Mouse (Mus musculus) kidney, adult 11 months (tissue): ENCODE data around the gene Cacna1g.

Experiments used
- DNase-seq: peaks from one replicate; pipeline ENCODE4 v3.0.0; 2022

The Cacna1g gene

DNA sequence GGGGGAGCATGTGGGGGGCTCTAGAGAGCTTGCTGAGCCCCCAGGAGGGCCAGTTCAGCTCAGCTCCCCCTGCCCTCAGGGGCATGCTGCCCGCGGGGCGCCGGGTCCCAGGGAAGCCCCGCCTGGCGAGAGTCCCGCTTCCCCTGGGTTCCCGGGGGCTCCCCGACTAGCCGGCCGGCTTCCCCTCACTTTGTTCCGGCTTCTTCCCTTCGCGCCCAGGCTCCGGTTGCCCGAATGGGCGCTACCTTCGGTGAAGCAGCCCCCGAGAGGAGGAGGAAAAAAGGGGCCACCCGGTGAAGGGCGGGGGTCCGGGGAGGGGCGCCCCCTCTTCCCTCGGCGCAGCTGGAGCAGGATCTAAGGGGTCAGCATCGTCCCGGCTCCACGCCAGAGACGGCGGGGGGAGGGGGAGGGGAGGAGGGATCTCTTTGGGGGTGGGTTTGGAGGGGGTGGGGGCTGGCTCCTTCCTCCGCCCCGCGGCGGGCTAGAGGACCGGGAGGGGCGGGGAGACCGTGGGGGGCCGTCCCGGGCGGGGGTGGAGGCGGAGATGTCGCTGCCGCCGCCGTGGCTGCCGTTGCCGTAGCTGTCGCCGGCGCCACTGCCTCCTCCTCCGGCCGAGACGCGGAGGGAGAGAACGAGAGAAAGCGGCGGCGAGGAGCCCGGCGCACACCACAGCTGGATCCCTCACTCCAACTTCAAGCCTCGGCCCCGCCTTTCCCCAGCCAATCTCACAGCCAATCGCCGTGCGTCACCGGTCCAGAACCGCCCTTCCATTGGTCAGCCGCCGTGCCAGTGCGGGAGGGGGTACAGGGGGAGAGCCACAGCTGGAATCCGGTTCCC is at the start of gene Cacna1g:
TSS of gene Cacna1g (minus strand) at position 492 of the 837 bp plus-strand sequence.
- DNase-seq = peak; percentile 82

DNA sequence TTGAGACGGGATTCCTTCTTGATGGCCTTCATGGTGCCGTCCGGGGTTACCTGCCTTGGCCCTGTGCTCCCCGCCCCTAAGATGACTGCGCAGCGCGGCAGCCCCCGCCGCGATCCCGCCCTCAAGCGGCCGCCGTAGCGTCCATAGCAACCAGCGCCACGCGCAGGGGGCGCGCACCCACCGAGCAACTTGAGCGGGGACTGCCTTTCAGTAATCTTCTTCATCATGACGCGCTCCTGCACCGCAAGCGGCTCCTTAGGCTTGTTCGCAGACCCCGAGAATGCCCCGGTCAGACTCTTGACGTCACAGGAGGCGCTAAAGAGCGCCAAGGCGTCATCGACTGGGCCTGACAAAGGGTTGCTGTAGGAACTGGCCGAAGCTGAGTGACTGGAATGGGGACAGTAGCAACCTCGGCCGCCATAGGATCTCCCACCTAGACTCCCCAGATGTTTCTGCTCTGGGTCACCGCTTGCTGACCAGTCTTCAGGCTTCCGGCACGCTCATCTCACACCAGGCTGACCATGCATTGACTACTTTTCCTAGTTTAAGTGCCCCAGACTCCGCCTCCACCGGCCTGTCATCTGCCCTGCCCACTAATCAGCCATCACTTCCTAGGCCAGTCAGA is 47.3 kb upstream of the Cacna1g start, which contains the start of gene Mycbpap:
TSS of gene Mycbpap (minus strand) at position 524 of the 625 bp plus-strand sequence.
- DNase-seq = peak; percentile 62

DNA sequence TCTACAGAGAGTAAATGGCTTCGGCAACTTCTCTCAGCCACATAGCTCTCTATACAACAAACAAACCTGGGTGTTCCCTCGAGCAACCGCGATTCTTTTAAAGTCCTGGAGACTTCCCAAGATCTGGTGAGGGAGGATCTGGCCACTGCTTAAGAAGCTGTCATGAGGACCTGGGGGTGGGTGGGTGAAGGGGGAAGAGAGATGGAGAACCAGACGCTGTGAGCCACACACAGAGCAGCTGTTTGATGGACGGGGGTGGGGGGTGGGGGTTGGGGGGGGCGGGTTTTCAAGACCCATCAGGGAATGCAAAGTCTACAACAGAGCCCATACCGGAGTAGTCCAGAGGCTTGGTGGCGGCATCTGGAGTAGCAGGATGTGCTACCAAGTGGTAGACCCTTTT is 39.5 kb upstream of the Cacna1g start:
- no peak for DNase-seq

DNA sequence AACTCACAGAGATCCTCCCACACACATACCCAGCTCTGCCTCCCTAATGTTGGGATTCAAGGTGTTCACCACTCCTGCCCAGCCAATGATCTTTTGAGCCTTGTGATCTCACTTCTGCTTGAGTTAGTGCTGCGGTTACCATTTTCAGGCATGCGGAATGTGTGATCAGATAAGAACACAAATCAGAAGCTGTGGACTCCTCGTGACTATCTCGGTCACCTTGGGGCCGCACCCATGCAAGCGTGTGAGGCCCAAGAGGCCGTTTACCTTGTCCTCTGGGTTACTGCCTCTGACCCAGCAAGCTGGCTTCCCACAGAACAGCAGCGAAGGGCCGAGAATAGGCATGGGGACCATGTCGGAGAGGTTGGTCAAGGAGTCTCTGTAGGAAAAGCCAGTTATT is 35.0 kb upstream of the Cacna1g start:
- DNase-seq = peak; percentile 72

DNA sequence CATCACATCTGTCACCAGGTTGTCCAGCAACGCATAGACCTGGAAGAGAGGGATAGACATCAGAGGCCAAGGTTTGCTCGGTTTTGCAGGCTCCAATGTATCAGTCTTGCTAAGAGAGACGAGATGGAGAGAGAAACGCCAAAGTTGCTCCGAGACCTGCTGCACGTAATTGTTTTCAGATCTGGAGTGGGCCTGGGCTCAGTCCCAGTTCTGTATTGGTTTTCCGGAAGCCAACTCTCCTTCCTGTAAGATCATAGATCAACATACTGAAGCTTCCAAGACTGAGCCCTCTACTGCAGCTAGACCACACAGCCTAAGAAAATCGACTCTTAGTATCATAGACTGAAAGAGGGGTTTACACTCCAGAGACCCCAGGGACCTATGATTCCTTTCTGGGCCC is 27.5 kb upstream of the Cacna1g start:
- no peak for DNase-seq

DNA sequence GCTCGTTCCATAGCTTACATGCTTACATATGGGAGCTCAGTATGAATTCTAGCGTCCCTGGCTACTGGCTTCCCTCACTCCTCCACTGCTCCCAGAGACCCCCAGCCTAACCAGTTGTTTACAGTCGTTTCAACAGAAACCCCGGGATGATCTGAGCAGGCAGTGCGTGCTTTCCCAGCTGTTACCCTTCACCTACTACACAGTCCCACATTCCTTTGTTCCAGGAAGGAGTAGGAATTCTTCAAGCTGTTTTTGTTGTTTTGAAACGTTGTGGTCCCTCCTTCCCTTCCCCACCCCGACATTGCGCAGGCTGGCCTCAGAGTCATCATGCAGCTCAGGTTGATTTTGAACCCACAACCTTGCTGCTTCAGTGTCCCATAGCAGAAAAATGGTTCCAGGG is 26.4 kb upstream of the Cacna1g start:
- no peak for DNase-seq

DNA sequence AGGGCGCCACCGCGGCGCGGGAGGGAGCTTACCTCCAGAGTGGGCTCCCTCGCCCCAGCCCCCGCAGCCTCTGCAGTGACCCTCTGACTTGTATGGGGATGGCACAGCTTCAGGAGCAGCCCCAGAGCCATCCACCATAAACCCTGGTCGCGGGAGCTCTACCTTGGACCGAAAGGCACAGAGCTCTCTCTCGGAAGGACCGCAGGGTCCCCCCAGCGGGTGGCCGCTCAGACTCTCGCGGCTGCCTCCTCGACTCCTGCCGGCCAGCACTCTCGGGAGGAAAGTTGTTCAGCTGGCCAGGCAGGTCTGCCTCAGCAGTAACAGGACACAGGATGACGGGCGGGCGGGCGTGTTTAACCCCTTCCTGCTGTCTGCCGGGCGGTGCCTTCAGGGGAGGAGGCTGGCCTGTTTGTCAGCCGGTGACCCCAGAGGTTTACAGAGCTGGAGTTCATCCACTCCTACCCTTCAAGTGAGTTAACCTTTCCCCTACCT is 25.7 kb upstream of the Cacna1g start, which contains the start of gene Epn3:
TSS of gene Epn3 (minus strand) at position 314 of the 492 bp plus-strand sequence.
- peak; percentile 63 for DNase-seq

DNA sequence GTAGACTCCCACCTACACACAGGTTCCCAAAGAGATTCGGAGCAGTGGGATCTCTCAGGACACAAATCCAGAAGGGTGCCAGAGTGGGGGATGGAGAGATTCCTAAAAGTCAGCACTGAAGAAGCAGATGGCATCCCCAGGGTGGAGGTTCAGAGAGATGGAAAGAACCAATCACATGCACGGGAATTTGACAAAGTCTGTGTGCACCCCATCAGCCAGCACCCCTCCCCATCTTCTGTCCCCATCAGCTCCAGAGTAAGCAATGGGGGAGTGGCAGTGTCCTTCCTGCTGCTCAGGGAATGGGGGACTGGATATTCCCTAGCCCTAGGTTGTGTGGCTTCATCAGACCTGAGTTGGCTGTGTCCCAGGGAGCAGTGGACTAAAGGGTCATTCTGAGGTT is 25.0 kb upstream of the Cacna1g start:
- peak; percentile 36 for DNase-seq

DNA sequence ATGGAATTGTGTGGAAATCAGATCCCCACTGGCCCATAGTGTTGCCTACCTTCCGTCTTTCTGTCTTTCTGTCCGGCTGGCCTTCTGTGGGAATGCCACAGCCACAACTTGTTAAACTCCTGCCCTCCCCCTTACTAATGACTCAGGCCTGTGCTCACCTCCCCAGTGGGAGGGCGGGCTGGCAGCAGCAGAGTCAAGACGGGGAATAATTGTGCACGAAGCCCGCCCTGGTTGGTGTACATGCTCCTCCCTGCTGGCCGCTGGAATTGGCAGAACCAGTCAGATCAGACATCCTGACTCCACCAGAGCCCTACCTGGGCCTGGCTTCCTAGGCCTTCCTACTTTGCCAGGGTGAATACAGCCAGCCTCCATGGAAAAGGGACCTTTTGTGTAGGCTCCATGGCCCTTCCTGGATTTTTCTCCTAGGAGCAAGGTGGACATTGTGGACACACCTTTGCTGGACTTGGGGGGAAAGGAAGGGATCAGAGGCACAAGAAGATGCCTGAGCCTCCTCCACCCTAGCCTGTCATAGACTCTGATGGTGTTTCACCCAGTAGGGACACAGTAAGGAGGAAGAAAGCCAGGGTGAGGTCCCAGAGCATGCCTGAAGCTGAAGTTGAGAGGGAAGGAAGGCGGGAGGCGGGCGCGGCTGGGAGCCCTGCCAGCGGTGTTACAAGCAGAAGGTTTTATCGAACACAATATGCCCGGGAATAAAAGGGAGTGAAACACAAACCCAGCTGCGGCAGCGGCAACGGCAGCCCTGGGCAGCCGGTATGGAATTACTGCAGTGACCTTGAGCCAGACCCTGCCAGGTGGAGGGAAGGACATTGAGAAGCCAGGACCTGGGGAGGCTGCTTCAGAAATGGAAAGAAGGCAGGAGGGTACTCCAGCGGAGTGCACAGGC is 24.3 kb upstream of the Cacna1g start:
- peak; percentile 90 for DNase-seq

DNA sequence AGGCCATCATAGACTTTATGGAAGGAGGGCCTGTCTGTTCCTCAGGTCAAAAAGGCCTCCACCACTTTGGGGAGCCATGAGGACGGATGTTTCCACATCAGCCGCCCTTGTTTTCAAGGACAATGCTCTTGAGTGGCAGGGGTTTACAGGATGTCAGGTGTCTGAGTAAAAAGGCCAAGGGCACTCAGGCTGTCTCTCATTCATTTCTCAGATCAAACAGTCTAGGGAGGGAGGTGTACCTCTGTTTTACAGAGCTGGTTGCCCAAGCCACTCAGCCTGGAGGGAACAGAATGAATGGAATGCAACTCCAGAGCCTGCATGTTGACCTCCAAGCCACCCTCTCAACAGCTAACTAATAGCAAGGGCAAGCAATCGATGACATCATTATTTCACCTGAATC is 21.4 kb upstream of the Cacna1g start:
- peak; percentile 66 for DNase-seq

DNA sequence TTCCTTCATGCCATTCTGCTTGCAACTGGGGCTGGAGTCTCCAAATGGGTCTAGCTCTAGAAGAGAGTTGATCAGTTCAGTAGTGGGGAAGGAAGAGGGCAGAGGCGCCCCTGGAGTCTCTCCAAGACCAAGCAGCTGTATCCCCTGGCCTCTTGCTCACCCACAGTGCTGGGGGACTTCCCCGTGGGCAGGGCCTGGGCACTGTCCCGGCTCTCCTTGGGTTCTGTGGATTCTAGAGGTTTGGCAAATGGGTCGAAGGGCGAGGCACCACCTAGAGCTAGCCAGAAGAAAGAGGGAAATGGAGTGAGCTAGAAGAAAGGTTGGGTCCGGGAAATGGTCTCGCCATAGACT is 17.7 kb upstream of the Cacna1g start:
- no peak for DNase-seq

DNA sequence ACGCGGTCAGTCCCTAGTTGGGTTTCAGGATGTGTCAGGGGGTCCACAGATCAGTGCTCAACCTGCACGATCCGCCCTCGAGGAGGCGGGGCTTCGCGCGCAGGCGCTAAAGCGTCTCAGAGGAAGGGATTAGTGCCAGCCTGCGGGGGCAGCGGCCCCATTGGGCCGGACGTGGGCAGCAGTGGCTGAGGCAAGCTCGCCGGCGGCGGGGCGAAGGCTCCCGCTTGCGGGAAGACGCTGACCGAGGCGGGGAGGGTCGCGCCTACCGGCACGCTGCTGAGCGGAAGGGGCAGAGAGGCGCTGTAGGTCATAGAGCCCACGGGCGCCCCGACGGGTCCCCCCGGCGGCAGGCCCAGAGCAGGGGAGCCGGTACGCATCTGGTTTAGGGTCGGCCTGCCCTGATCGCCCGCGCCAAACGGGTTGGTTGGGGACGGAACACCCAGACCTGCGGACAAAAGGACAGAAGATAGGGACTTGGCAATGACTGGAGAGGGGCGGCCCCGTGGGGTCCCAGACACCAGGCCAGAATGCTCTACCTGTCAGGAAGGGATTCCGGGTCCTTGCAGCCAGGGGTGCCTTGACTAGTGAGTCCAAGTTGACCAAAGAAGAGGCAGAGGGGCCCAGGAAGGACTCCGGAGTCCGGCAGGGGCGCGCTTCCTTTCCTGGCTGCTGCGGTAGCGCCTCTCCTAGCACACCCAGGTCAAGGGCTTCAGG is 17.2 kb upstream of the Cacna1g start:
- DNase-seq = no peak

DNA sequence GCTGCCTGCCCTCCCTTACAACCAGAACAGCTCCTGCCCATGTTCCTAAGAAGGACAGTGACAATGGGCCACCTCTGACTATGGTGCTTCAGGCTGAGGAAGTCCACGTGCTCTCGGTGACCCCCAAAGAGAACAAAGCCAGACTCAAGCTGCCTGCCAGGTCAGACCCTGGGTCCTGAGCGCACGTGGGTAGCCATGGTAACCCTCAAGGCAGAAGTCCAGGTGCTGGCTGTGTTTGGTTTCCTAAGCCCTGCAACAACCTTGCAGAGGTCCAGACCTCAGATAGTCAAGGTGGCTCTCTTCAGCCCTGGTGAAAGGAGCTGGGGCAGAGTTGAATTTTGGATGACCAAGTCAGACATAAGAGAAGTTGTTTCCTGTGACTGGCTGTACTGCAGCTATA is 15.7 kb upstream of the Cacna1g start:
- peak; percentile 43 for DNase-seq

DNA sequence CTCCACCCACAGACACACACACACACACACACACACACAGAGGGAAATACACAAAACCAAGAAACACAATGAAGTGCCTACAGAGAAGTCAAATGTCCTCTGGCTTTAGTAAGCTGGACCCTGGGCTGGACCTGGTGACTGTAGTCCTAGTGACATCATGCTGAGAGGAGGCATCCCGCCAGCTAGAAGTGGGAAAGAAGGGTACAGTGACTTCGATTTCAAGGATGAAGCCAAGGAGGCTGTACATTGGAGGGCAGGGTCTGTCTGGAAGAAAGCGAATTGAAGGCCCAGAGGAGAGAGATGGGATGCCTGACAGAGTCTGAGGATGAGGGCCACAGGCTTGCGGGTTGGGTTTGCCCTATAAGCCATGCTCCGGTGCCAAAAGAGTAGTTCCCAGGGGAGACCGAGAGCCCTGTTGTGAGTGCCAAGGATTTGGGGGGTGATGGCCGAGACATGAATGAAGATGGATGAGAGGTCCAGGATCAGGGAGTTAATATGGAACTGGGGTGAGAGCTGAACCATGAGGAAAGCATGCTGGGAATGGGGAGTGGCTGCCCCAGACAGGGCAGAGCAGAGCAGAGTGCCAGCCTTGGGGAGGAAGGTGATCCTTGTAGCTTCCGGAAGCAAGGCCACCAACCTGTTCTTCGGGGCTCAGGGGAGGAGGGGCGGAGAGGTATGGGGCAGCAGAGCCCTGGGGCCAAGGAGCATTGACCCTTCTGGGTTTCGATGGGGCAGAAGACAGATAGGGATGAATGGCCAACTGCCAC is 15.0 kb upstream of the Cacna1g start:
- DNase-seq = no peak

DNA sequence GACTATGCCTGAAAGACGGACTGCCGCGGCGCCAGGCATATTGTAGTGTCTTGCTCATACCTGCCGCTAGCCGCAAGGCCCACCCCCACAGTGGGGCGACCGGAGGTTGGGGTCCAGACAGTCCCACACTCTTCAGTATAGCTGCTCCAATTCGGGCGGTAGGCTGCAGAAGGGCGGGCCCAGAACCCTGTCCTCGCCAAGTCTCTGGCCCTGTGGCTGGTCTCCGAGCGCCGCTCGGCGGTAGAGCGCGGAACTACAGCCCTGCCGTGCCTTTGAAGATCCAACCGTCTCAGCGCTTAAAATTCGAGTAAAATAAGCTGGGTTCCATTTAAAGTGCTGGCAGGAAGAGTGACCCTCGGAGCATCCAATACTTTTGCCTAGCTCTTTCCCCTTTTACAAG is 12.0 kb upstream of the Cacna1g start, which contains the start of gene Spata20:
TSS of gene Spata20 (minus strand) at position 179 of the 400 bp plus-strand sequence.
- DNase-seq = peak; percentile 71

DNA sequence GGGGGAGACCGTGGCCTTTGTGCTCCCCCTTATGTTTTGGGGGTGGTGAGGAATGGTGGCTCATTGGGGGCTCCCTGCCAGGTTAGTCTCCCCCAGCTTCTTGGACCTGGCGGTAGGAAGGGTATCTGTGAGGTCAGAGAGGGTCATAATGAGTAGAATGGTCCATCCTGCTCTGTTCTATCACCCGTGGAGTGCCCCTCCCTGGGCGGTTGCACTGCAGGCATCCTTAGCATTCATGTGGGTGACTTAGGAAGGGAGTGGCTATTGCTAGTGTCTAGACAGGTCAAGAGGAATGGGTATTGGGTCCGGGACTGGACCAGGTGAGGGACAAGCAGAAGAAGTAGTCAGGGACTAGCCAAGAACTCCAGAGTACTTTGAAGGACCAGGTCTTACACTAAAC is 11.2 kb upstream of the Cacna1g start:
- DNase-seq = no peak

DNA sequence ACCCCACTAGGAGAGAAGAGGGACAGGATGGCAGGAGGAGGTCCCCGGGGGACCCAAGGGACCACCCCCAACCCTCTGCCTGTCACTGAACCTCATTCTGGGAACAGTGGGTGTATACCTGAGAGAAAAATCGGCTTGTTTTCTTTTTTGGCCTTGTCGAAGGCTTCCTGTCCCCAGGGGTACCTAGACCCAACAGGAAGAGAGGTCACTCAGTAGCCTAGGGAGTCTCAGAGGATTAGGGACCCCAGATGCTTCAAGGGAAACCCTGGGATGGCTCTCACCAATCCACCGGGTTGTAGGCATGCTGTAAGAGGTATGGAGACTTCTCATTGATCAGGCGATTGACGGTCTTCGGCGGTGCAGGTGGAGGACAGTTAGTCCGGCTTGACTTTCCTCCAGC is 10.6 kb upstream of the Cacna1g start:
- no peak for DNase-seq

DNA sequence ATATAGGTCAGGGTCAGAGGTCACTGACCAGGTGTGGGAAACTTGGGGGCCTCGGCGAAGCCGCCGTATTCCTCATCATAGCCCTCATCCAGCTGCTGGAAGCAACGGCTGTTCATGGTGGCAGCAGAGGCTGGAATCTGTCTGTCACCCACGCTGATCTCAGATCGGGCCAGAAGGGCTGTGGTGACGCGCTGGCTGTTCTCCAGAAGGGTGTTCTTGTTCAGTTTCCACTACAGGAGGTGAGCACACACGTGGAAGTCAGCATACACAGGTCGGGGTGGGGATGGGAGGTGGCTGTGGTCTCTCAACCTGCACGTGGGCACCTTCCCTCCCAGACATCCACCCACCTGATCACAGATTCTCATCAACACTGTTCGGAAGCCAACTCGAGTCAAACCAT is 9.9 kb upstream of the Cacna1g start:
- DNase-seq = no peak

DNA sequence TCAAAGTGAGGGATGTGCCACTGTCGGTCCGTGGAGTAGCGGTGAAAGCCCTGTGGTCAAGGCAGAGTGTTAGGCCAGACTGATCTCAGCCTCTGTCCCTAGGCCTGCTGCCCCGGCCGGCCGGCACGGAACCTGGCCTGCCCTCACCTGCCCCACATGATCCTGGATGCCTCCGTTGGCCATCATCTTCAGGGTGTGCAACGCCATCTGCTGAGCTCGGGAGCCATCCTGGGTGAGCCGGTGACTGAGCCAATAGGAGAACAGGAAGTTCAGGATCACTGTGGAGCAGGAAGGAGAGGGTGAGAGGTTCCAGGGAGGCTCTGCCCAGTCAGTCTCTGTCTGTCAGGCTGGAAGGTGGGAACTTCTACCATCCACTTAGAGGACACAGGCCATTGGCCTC is 9.4 kb upstream of the Cacna1g start:
- peak; percentile 51 for DNase-seq

DNA sequence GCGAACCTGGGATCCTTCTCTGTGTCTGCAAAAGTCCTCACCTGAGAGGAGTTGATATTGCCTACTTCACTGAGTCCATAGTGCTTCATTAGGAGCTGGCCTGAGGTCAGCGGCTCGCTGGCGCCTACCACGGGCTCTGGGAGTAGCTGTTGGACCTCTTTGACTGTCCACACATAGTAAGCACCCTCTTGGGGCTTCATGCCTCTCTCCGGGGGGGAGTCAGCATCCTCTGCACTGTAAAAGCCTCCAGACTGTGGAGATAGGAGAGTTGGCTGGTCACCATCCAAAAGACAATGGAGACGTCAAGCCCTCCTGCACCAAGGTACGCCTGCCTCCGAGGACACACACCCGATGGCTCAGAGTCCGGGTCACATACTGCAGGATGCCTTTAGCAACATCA is 8.7 kb upstream of the Cacna1g start:
- DNase-seq = no peak

DNA sequence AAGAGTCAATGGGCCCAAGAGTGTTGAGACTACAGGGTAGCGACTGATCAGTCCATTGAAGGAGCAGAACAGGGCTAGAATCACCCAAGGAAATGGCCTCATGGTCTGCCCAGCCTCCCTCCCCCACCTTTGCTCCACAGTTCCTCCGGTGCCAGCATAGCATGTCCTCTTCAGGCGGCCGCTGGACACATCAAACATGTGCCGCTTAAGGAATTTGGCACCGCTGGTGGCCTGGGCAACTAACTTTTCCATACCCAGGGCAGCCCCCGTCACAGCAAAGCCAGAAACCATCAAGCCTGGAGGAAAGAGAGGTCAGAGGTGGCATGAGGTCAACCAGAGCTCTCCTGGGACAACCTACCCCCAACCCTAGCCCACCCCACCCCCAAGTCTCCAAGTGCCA is 8.0 kb upstream of the Cacna1g start:
- no peak for DNase-seq

DNA sequence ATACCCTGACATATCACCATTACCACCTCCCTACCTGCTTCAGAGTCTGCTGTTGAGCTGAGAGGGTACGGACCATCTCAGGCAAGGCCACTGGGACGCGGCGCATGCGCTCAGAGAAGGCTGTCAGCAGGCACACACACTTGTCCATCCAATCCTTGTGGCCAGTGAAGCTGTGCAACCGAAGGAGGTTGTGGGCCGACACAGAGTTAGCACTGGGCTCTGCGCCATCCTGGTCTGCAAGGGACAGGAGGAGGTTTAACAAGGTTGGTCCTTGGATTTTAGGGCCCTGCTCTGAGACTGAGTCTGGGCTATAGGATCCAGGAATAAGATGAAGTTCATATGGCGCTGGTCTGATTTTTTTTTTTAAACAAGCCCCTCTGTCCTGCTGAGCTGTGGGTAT is 6.4 kb upstream of the Cacna1g start:
- no peak for DNase-seq
